Mouse (Mus musculus) urinary bladder, adult 2 months (tissue): ENCODE measurements around the gene Syt5. TPM values are rescaled to one million over a fixed set of nuclear protein-coding genes. Genes with fewer than 3 reads are reported as not detected.

Experiments used
- DNase-seq: peaks from one replicate; pipeline ENCODE4 v3.0.0; 2022; ENCODE audit warnings: low spot score
- polyA plus RNA-seq: library from polyadenylated mRNA; depleted of rRNA; stranded (reverse); fragments of >200 nt; gene quantifications from 2 replicates; pipeline ENCODE4 v1.2.3, GENCODE M21; 2012

Syt5 gene
- polyA plus RNA-seq, 1 experiment = 0.78 TPM

DNA sequence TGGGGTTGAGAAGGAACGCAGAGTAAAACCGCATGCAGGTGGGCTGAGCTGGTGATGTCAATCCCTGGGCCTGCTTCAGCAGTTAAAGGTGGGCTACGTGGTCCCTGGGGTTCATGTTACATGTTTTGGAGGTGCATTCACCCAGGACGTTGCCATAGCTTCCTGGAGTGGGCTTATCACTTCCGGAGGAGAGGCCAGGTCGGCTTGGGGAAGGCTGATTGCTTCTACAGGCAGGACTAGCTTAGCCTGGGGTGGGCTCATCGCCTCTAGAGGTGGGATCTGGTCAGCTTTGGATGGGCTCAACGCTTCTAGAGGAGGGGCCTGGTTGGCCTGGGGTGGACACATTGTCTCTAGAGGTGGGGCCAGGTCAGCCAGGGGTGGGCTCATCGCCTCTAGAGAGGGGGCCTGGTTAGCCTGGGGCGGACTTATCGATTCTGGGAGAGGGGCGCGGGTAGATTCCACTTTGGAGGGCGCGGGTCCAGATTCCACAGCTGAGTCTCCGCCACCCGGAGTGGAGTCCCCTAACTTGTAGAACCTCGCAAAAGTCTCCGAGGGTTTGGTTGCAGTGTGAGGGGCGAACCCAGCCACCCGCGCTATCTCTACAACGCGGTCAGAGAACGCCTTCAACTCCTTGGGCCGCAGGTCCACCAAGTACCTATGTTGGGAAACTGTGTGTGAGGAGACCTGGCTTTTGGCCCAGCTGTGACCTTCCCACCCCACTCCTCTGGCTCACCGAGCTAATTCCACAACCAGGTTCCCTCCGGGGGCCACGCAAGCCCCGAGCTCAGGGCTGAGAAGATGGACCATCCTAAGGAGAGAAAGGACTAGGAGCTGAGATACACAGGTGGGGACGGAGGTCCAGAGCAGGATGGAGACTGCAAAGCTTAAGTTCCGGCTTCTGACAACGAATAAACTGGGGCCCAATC, 23.9 kb downstream of the Syt5 start:
- DNase-seq = no peak

DNA sequence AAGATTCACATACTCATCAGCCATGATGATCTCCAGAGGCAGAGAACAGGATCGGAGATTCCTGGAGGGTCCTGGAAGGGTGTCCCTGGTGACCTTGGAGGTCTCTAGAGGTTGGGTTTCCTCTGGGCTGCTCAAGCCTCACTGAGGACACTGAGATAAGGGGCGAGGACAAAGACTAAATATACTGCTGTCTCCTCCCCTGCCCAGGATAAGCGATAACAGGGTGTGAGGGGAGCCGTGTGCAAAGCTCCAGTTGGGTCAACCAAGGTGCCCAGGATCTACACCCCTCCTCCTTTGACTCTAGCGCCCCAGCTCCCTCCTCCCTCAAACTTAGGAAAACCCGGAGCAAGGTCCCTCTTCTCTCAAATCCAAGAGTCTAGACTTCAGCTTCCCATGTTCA, 25.0 kb downstream of the Syt5 start:
- DNase-seq = no peak

DNA sequence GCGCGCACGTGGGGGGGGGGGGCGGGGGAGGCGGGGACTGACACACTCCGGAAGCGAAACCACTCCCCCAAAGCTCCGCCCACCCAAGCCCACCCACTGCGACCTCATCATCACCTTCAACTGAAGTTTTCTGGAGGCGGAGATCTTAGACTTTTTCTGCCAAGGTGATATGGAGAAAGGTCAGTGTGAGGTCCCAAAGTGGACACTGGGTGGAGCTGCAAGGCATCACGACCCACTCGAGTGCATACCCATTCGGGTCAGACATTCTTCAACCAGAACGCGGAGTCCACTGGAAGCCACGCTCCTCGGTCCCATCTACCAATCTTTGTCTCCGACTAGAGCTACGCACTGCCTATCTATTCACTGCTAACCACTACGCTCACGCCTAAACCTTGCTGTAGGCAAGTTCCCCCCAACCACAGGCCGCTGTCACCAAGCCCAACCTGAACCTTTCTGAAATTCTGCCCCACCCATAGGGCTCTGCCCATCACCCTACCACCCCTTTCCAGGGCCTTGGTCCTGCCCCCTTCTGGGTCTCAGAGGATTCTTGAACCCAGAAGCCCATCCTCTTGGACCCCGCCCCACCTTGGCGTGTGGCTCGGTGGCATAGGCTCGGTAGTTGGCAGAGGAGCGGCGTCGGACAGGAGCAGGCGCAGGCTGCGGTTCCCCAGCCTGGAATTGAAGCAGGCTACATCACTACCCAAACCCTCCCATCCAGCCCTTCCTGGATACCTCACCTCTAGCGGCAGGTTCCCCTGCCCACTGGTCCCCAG, 25.9 kb downstream of the Syt5 start:
- no peak for DNase-seq

DNA sequence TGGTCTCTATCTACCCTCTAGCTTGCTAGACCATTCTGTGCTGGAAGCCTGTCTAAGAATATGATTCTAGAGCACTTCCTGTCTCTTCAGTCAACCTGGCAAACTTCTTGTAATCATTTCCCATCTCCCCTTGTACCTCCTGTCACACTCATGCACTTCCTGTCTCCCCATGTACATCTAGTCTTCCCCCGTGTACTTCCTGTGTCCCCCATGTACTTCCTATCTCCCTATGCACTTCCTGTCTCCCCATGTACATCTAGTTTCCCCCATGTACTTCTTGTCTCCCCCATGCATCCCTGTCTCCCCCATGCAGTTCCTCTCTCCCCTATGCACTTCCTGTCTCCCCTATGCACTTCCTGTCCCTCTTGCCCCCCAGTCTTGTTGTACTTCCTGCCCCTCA, 28.9 kb downstream of the Syt5 start:
- DNase-seq = no peak

DNA sequence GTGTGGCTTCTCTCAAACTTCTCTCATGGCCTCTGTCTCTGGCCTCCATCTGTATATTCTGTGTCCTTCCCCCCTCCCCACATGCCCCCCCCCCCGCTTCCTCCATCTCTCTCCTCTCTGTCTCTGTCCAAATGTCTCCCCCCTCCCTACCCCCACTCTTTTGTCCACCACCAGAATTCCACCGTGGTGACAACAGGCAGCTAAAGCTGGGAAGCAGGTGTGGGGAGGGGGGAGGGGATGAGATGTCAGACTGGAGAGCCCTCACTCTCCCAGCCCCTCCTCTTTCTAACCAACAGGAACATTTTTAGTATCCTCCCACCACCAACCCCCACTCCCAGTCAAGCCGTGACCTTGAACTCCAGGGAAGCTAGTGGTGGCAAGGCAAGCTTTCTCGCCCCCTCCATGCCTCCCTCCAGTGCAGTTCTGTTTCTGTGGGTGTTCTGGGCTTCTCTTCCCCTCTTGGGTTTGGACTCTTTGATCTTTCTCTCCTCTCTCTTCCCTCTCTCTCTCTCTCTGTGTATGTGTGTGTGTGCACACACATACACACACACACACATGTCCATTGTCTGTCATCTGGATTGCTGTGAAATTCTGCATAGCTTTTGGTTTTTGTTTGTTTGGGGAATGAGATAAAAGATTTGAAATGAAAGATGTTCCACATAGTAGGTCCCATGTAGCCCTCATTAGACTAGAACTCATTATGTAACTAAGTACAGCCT, 30.9 kb downstream of the Syt5 start, which contains the start of gene Tnnt1:
TSS of gene Tnnt1 (minus strand) at position 51 of the 719 bp plus-strand sequence.
- DNase-seq = no peak

DNA sequence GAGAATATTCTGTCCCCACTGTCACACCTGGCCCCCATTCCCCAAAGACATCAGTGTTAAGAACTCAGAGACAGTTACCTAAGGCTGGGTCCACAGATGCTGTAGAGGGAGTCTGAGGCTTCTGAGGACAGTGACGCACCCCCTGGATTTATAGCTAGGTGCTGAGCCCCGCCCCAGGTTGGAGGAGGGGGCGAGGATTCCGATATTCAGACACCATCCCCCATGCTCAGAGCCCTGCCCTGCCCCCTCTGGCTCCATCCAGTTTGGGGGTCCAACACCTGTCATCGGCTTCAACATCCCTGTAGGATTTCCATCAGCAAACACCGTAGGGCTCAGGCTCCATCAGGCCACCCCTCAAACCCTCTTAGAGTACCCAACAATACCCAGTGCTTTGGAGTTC, 31.5 kb downstream of the Syt5 start:
- DNase-seq = no peak

DNA sequence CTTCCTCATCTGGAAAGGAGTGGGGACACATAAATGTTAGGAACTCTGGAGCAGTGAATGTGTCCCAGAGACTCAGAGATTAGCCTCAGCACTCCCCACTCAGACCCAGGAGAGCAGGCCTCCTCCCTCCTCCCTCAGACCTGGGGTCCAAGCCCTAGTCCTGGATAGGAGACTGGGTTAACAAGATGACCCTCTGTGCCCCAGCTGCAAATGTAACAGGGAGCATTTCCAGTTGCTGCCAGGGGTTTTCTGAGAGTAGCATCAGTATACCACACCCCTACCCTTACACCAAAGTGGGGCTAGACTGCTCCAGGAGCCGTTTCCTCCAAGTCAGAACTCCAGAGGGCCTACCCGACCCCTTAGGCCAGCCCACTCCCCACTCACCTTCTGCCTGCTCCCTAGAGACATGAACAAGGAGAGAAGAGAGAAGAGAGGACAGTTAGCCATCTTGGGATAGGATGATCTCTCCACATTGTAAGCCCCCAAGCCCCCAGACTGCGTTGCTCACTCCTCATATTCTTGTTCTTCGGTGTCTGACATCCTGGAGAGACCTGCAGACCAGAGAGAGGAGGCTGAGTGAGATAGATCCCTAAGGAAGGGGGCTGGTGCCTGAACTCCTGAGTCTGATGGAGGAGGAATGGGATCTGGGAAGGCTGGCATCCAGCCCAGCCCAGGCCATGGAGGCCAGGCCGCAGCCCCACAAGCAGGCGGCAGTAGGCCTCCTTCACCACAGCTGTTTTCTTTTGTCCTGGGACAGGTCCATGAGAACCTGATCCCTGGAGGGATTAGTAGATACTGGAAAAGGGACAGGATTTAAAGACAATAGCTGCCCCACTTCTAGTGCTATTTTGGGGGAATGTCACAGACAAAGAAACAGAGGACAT, 33.3 kb downstream of the Syt5 start:
- DNase-seq = no peak

DNA sequence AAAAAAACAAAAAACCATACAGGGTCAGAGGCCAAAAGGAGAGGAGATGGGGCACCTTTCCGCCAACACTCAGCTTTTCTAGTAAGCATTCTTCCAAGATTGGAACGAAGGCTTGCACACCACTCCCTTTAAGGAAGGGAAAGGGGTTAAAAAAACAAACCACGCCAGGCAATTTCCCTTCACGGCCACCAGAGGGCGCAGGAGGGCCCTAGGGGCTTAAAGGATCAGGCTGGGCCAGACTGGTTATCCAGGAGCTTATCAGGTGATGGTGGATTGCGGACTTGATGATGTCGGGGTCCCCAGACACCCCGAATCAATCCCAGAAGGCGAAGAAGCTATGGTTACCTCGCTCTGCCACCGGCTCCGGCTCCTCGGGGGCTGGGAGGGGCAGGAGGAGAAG, 34.1 kb downstream of the Syt5 start:
- no peak for DNase-seq

DNA sequence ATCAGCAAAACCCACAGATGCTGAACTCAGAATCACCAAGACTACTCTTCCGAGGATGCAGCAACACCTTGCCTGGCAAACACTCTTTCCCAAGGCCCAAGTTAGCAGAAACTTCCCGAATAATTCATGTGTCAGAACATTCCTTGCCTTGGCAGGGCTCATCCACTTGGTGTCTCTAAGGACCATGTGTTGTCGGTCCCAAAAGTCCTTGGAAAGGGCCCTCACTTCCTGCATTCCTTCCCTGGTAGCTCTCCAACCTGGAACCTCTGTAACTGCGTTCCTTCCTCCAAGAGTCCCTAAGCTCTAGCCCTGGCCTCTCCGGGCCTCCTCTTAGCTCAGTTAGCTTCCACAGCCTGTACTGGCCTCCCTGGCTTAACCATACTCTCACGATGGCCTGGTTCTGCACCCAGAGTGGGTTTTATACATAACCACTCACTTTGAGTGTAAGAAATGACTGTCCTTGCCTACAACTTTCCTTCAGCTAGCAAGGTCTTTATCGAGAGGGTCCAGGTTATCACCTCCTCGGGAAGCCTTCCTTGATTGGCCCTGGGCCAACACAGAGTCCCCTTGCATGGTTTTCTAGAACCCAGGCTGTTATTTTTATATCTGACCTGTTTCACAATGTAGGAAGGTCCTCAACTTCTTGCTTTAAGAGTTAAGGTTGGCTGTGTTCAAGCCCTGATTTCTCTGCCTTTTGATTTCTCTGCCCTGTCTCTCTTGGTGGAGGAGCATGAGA, 35.7 kb downstream of the Syt5 start:
- DNase-seq = no peak

DNA sequence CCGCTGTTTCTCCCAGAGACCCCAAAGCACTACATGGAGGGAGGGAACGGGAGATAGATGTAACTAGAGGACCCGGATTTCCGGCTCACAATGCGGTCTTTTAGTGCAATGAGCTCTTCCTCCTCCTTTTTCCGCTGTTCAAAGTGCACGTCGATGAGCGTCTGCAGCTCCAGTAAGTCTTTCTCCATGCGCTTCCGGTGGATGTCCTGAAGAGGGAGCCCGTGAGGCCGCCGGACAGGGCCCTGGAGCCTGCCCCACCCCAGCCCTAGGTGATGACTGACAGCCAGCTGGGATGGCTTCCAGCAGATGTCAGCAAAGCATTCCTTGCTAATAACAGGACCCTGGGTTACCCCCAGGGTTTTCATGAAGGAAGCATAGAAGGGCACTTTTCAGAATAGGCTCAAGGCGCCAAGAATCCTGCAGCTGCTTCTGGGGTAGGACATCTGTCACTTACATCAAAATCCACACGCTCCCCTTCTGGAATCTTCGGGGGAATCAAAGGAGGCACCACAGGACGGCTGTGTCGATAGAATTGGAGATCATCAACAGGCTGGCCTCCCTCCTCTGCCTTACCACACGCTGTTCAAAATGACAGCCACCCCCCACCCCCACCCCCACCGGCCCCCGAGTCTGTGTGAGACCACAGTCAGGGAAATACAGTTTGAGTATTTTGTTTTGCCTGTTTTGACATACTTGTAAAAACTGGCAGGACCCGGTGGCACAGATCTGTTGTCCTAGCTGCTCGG, 37.3 kb downstream of the Syt5 start:
- DNase-seq = no peak

DNA sequence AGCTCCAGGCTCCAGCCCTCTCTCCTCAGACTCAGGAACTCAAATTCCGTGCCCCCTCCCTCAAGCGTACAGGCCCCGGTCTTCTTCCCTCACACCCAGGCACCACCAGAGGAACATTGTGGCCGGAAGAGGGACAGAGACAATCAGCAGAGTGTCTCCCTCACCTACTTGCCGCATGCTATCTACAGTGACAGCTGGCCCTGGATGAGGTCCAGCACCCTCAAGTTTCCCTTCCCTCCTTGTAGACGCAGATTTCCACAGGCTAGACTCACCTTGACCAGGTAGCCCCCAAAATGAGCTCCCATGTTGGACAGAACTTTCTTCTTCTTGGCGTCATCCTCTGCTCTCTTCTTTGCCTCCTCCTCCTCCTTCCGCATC, 38.6 kb downstream of the Syt5 start:
- DNase-seq = no peak

DNA sequence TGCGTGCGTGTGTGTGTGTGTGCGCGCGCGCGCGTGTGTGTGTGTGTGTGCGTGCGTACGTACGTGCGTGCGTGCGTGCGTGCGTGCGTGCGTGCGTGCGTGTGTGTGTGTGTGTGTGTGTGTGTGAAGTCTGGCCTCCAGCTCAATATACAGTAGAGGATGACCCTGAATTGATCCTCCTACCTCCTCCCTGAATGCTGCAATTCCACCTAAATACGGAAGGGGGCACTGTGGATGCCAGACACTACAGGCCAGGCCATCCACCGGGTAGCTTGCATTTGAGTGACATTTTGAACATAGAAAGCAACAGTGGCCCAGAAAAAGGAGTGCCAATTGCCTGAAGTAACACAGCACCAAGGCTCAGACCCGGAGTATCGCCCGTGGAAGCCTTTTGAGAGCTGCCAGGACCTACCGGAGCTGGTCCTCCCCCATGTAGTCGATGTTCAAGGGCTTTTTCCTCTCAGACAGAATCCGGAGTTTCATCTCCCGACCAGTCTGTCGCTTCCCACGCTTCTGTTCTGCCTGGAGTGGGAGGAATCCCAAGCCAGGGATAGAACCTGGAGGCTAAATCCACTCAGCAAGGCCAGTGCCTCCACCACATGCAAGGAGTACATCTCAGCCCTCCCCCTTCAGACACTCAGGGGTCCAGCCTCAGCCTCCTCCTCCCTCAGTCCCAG, 39.1 kb downstream of the Syt5 start:
- DNase-seq = no peak

DNA sequence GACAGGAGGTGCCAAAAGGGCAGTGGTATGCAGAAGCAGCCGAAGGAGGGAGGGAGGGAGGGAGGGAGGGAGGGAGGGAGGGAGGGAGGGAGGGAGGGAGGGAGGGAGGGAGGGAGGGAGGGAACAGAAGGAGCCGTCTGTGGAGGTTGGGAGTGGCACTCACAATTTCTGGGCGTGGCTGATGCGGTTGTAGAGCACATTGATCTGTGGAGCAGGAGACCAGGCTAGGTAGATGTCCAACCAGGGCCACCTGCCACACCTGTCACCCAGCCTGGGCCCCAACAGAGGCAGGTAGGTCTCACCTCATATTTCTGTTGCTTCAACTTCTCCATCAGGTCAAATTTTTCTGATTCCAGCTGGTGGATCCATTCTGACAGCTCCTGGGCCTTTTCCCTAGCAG, 40.1 kb downstream of the Syt5 start:
- no peak for DNase-seq

DNA sequence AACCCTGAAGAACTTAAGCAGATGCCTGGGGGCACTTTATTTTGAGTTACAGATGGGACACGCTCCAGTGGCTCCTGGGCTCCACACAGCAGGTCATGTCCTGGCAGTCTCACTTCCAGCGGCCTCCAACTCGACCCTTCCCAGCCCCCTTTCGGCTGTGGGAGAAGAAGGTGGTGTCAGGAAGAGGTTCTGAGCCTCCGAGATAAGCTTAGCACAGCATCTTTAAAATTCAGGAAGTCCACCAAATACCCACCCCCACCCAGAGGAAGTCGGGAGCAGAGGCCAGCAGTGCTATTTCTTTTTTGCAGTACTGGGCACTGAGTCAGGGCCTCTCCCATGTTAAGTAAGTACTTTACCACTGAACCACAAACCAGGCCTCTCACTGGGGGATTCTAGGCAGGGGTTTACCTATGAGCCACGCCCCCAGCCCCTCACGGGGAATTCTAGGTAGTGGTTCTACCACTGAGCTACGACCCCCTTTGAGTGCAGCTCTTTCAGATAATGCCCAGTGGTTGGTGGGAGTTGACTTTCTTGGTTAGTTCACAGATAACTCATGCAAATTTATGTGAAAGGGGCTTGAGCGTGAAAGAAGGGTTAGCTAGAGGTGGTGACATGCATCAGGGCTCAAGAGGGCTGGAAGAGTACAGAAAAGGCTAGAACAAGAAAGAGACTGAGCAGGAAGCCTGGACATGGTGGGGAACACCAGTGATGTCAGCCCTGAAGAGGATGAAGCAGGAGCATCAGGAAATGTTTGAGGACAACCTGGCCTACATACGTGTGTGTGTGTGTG, 42.5 kb downstream of the Syt5 start:
- DNase-seq = no peak

DNA sequence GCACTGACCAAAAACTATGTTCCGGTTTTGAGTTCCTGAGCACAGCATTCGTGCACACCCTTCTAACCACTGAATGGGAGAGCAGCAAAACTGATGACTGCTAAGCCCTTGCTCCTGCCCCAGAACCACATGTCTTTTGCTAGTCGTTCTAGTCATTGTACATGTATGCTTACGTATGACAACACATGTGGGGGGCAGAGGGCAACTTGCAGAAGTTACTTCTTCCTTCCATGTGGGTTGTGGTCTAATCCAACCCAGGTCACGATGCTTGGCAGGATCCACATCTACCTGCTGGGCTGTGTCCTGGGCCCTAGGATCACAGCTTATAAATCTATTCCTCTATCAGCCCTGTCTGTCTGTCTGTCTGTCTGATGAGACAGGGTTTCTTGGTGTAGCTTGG, 43.5 kb downstream of the Syt5 start:
- DNase-seq = no peak

DNA sequence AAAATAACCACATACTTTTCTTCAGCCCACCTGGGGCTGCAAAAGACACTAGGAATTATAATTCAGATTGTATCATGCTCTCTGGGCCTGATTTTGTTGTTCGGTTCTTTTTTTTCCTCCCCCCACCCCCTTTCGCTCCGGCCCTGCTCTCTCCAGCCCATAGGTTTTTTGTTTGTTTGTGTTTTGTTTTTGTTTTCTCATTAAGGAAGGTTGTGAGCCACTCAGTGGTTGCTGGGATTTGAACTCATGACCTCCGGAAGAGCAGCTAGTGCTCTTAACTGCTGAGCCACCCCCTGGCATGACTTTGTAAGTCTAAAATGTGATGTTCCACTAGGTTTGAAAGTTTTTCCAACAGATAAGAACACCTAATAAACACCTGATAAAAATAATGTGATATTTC, 44.2 kb downstream of the Syt5 start:
- no peak for DNase-seq

DNA sequence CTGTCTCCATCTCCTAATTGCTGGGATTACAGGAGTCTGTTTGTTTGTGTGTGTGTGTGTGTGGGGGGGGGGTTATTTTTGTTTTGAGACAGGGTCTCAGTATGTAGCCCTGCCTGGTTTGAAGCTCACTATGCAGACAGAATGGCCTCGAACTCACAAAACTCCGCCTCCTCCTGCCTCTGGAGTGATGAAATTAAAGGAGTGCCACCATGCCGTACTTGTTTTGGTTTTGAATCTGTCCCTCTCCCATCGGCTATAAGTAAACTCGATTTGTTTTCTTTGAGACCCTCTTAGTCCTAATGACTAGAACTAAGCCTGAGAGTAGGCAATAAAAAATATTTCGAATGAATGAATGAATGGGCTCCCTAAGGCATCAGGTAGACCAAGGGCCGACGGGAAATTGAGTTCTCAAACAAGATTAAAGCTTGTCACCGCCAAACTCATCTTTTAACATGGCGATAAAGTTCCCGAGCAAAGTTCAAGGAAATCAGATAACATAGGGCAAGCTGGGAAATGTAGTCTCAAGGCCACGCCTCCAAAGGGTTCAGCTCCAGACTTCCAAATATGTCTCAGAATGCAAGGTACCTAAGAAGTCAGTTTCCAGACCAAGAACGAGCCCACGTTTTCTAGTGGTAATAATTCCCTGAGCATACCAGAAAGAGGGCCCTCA, 44.8 kb downstream of the Syt5 start:
- no peak for DNase-seq
